Mouse (Mus musculus) megakaryocyte-erythroid progenitor cell, adult 5-6 weeks (primary cell): Measurements from ENCODE around the gene Tyms. TPM values are rescaled to one million over a fixed set of nuclear protein-coding genes. Genes with fewer than 3 reads are reported as not detected.
"Not testable (repeated sequence)": the region's sequence is repeated elsewhere in the genome, so short reads cannot be mapped to it uniquely, and the experiment has no call there.

ENCODE experiments used
- ATAC-seq: replicated peaks from 2 replicates; pipeline ENCODE4 v1.8.0; 2016; ENCODE audit warnings: mild to moderate bottlenecking, inconsistent platforms; ENCODE audit not compliant: severe bottlenecking, poor library complexity, low FRiP score, low TSS enrichment
- total RNA-seq, 2 experiments: library from RNA; stranded (forward) in 1 of 2; stranded (reverse) in 1 of 2; fragments of 200-1000, 215-1000 nt in 1 of 2; fragments of >200 nt in 1 of 2; fragmentation: Nextera tagmentation in 1 of 2; gene quantifications; 2 replicates each; pipeline ENCODE4 v1.2.3; 2014 to 2017

Tyms gene
- total RNA-seq, 2 experiments from 2014 or later = 86.1 to 124 TPM

DNA sequence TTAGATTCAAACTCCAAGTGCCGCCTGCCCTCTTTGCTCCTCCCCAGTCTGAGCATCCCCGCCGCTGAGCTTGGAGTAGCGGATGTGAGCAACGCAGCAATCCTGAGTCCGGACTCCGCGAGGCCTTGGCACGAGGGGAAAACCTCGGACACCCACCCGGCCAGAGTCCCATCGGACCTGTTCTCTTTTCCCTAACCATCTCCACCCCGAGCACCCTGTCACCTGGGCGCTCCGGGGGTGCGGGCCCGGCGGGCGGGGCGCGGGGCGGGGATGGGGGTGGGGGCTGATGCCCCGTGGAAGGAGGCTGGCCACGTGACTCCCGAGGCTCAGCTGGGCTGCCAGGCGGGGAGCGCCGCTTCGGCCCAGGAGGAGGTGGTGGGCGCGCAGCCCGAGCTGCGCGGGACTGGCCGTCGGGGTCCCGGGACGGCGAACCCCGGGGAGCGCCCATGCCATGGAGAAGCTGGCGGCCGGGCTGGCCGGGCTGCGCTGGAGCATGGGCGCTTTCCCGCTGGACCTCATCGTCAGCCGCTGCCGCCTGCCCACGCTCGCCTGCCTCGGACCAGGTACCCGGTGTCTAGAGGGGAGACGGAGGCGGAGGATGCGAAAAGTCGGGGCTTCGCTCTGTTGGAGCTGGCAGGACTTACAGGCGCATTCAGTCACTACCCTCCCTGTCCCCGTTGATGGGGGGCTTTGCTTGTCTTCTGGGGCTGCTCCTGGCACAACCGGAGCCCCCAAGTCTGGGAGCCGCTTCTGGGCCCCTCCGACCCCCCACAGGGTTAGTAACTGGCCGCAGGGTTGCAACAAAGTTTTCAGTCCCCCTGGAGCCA, 31.6 kb upstream of the Tyms start, which contains the start of gene Garem2:
Gene Garem2, plus strand, starts transcription at position 321 of the 827 bp plus-strand sequence.
- no peak for ATAC-seq

DNA sequence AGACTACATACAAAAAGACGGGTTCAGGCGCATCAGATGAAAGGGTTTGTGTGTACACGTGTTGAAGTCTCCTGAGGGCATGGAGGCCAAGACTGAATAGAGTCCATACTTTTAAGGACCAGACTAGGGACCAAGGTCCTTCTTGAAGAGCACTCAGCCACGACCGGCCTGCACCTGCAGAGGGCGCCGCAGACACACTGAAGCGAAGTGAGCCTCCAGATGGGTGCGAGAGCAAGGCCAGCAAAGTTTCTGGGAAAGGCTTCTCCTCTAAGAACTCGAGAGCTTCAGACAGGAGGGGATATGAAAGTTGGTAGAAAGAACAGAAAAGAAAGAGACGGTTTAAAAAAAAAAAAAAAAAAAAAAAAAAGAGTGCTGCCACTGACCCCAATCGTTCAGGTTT, 30.9 kb upstream of the Tyms start:
- peak; percentile 61; the same call in 1 of the 2 replicates for ATAC-seq

GRCm38 (mm10) chr5:30103340-30103739, 29.9 kb upstream of the Tyms start:
- ATAC-seq = no peak

GRCm38 (mm10) chr5:30098260-30098659, 24.8 kb upstream of the Tyms start:
- no peak for ATAC-seq

DNA sequence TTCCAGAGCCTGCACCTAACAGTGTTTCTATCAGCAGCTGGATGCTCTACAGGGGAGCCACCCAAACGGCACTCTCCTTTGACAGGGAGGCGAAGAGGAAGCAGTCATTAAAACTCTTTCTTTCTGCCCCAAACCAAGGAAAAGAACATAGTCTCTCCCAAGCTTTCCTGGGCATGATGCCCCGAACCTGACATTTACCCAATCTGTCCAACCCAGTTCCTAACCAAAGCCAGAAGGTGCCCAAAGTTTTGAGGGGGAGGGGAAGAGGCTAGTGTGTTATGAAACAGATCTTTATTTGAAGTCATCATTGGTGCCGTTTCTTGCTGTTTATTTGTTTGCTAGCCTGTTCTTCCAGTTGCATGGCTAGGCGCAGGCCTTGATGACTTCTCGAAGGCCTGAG, 22.3 kb upstream of the Tyms start:
- no peak for ATAC-seq

- no peak for ATAC-seq
Observed at GRCm38 (mm10) chr5:30094399-30094798, 21.0 kb upstream of the Tyms start.

DNA sequence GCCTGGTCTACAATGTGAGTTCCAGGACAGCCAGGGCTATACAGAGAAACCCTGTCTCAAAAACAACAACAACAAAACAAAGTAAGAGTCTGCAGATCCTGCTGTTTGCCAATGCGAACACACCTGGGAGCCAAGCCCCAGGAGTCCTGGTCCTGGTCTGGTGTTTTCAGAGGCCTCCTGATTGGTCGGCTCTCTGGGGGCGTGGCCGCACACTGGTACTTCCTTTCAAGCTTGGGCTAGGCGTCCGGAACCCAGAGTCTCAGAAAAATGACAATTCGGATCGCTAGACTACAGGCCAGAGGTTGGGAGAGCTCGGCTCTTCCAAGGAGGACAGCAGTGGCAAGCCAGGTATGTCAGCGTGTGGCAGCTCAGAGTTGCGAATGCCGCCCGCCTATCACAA, 19.3 kb upstream of the Tyms start:
- no peak for ATAC-seq

GRCm38 (mm10) chr5:30072377-30072776, 1.0 kb downstream of the Tyms start:
- no peak for ATAC-seq

DNA sequence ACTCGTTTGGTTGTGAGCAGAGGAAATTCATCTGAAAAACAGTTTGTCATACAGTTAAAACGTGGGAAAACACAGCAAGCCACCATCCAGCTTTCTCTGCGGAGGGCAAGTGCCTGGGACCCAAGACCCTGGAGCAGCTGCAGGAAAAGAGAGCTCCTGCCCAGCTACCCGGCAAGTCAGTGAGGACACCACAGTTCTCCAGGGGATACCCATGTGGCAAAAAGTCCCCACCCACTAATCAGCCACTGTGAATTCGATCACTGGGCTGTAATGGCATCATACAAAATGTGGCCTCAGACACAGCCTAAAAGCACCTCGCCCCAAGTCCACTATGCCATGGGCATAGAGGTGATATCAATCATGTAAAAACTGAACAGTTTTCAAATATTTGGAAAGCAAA, 1.7 kb downstream of the Tyms start:
- no peak for ATAC-seq

- no peak for ATAC-seq
Observed at GRCm38 (mm10) chr5:30067726-30068125, 5.7 kb downstream of the Tyms start.

- ATAC-seq = not testable (repeated sequence)
Observed at GRCm38 (mm10) chr5:30059607-30060006, 13.8 kb downstream of the Tyms start.

DNA sequence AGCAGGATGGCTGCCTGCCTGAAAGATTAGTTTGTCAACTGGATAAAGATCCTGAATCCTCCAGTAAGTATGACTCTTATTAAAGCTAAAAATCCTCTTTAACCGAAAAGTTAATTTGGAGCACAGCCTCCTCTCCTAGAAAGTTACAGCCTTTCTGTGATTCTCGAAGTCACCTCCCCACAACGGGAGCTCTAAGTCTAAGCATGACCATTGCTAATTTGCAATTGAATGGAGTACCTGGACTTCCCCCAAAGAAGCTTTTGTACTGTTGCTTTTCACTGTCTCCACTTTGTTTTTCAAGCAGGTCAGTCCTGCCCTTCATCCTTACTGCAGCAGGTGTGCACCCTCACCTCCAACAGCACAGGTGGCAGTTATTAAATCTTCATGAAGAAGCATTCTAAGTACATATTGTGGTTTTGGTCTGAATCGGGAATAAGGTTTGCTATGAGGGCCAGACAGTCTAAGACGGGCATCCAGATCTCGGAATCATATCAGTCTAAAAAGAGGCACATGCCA, 15.1 kb downstream of the Tyms start:
- no peak for ATAC-seq

- ATAC-seq = not testable (repeated sequence)
Observed at GRCm38 (mm10) chr5:30039841-30040240, 33.6 kb downstream of the Tyms start.

DNA sequence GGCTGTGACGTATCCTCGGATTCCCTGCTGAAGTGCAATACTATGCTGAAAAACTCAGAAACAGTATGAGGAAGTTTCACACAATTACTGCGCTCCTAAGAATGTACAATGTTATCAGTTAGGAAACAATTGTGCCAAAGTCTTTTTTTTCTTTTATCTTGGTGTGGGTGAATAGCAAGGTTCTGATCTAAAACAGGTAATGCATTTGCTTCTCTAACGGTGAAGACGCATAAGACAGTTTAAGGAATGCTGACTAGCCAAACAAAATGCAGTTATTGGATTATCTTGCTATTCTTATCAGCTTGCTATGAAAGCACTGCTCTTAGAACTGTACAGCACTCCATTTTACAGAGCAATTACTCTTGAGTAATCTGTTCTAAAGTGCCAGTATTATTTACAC, 34.1 kb downstream of the Tyms start:
- ATAC-seq = not testable (repeated sequence)

DNA sequence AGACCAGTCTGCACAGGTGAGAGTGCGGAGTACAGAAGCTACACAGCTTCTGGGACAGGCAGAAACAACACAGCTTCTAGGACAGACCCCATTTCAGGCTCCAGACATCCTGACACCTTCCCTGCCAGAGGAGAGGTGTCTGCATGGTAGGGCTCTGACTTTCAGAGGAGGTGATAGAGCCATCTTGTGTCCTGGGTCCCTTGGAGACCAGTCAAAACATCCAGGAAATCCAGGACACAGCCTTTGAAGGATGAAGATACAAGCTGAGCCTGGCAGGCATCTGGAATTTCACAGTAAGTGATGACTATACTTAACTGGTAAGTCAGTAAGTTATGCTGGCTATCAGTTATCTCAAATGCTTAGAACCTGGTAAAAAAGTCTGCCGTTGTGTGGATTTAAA, 36.3 kb downstream of the Tyms start:
- ATAC-seq = not testable (repeated sequence)

- not testable (repeated sequence) for ATAC-seq
Observed at GRCm38 (mm10) chr5:30035862-30036261, 37.6 kb downstream of the Tyms start.

DNA sequence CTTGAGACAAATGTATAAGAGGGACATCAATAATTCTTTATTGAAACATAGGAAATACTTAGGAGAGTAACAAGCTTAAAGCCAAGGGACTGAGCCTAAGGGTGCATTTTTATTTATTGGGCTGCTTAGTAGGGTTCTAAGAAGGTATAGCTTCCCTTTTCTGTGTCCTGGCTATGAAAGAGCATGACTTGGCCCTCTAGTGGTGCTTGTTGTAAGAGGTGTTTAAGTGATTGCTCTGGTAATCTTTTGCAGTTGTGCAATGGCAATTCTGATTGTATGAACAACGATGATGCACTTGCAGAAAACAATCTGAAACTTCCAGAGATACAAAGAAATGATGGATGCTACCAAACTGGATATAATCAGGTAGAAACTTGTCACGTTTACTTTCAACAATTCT, 58.8 kb downstream of the Tyms start:
- peak; percentile 66 for ATAC-seq

GRCm38 (mm10) chr5:30012726-30013503, 60.5 kb downstream of the Tyms start, which contains the start of gene Il6:
Gene Il6 (plus strand): TSS chr5:30013114.
- peak; percentile 99 for ATAC-seq
